Mouse (Mus musculus): ENCODE measurements at regions not wholly inside any gene's neighbourhood (a gene's known extent, or its start where the extent isn't known, plus 50 kb on each side); places are given as distances from the start of the nearest gene placed in this dataset.
"Not testable (repeated sequence)": the region's sequence is repeated elsewhere in the genome, so short reads cannot be mapped to it uniquely, and the experiment has no call there.

DNA sequence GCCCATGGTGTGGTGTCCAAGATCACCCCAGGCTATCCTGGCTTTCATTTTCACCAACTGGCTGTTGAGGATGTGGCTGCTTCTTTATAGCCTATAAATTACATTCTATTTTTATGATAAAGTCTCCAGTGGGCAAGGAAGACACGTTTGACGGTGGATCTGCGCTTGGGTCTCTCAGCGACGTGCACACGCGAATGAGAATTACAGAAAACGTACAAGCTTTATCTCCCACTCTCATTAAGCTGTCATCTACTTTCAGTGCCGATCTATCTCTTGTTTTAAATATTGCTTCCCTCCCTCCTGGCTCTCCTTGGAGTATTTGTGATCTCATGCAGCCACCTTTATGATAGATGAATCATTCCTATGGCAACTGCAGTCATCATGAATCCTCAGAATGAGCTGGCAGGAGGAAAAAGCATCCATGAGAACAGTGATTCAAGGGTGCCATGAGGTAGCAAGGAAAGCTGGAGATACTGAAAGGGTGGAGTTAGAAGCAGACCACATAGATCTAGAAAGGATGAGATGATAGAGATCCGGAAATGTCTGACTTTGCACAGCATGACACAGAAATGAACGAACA, 568.0 kb upstream of the Klhl29 start:
- Histone ChIP-seq H3K9ac (replicated peaks) (no peak overlapping the region), H3K27ac (replicated peaks) (no peak overlapping the region), H3K36me3 (no peaks in the 10 kb centered on the region), H3K4me3 (no peak overlapping the region), H3K4me2 (replicated peaks) (no peak overlapping the region), H3K4me1 (no peaks in the 10 kb centered on the region), H3K27me3 (no peaks in the 10 kb centered on the region), H3K9me3 (no peaks in the 10 kb centered on the region)
- WGBS = 89% methylated on average over 11 of the region's 11 CpGs
- ATAC-seq (replicated peaks) = no peak

DNA sequence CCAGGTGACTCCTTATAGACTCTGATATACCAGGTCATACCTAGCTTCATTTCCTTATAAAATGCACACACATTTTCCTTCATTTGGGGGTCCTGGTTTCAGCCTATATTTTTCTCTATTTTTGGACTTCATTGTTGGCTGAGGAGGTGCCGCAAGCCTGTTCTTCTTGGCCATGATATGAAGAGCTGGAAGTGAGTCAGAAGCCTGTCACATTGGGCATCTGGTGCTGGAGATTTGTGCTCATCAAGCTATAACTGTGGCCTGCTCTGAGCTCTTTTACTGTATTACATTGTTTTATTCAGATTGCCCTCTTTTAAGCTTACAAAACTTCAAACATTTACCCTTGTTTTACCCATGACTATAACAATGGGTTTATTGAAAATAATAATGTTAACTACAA, 545.8 kb upstream of the Klhl29 start:
- ATAC-seq (replicated peaks) = no peak
- WGBS = 67% methylated on average over 1 of the region's 1 CpGs
- H3K9ac ChIP-seq (replicated peaks) = no peak overlapping the region

DNA sequence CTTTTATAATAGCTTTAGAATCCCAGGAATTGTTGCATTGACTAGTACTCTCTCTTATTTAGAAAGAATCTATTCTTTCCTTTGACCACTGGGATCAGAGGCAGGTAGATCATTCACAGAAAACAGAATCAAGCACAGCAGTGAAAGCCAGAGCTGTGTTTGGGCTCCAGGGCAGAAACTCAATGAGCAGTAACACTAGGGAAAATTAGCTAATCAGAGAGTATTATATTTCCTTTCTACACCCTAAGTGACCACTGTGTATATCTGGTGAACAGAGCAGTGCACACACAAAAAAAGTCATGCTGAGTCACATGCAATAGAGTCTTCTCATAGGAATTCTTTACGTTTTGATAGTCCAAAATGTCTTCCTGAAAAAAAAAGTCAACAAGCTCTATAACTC, 542.5 kb upstream of the Klhl29 start:
- WGBS = 68% methylated on average over 1 of the region's 1 CpGs

More for the DNA sequence above, 545.8 kb upstream of the Klhl29 start:
- Histone ChIP-seq H3K4me2 (replicated peaks) (no peak overlapping the region), H3K27me3 (no peaks in the 10 kb centered on the region), H3K27ac (replicated peaks) (0 out of 2 replicates have a peak overlapping the region, but pooled peaks have one; percentile 12), H3K36me3 (no peaks in the 10 kb centered on the region), H3K4me3 (no peak overlapping the region), H3K4me1 (no peaks in the 10 kb centered on the region), H3K9me3 (no peaks in the 10 kb centered on the region)

DNA sequence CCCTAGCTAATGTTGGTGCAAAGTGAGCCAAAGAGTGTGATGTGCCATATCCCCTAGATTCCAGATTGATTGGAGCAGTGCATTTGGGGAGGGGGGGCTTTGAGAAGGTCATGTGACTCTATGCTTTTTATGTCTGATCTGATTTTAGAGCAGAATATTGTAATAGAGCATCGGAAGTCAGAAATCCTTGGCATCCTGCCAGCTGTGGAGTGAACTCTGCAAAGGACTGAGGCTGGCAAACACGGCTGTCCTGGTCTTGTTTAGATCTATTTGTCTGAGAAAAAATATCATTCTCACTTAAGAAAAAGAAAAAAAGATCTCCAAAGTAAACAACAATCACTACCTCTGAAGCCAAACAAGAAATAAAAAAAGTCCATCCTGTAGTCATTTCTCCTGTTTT, 530.8 kb upstream of the Klhl29 start:
- no peak overlapping the region for H3K4me2 ChIP-seq (replicated peaks)
- WGBS = 47% methylated on average over 2 of the region's 2 CpGs
- H3K4me3 ChIP-seq = no peak overlapping the region

More for the DNA sequence above, 542.5 kb upstream of the Klhl29 start:
- Histone ChIP-seq H3K9ac (replicated peaks) (no peak overlapping the region), H3K9me3 (no peaks in the 10 kb centered on the region), H3K4me2 (replicated peaks) (no peak overlapping the region), H3K27ac (replicated peaks) (no peak overlapping the region), H3K27me3 (no peaks in the 10 kb centered on the region), H3K4me1 (no peaks in the 10 kb centered on the region), H3K36me3 (no peaks in the 10 kb centered on the region), H3K4me3 (no peak overlapping the region)
- ATAC-seq (replicated peaks) = no peak

DNA sequence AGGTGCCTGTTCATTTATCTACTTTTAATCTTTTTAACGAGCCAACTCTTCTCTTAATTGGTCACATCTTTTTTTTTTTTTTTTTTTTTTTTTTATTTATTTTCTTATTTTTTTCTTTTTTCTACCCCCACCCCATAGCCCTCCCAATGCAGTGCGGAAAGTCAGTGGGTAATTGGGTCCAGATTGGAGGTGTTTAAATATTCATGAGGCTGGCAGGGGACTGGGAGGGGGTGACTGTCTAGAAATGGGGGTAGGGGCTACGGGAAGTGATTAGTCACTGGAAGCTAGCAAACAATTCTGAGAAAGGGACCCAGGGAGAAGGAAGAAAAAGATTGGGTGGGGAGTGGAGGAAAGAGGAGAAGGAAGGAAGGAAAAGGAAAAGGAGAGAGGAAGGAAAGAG, 516.3 kb upstream of the Klhl29 start:
- H3K4me3 ChIP-seq; H3K4me2 ChIP-seq (replicated peaks); H3K36me3 ChIP-seq; H3K9ac ChIP-seq (replicated peaks); H3K27me3 ChIP-seq; H3K4me1 ChIP-seq; H3K27ac ChIP-seq (replicated peaks); H3K9me3 ChIP-seq: not testable (repeated sequence)
- peak; percentile 78; the same call in 1 of the 2 replicates for ATAC-seq (replicated peaks)
- 45% methylated on average over 2 of the region's 3 CpGs for WGBS

More for the DNA sequence above, 530.8 kb upstream of the Klhl29 start:
- Histone ChIP-seq H3K9ac (replicated peaks) (no peak overlapping the region), H3K4me1 (no peaks in the 10 kb centered on the region), H3K27me3 (no peaks in the 10 kb centered on the region), H3K36me3 (no peaks in the 10 kb centered on the region), H3K27ac (replicated peaks) (no peak overlapping the region), H3K9me3 (no peaks in the 10 kb centered on the region)
- no peak for ATAC-seq (replicated peaks)

DNA sequence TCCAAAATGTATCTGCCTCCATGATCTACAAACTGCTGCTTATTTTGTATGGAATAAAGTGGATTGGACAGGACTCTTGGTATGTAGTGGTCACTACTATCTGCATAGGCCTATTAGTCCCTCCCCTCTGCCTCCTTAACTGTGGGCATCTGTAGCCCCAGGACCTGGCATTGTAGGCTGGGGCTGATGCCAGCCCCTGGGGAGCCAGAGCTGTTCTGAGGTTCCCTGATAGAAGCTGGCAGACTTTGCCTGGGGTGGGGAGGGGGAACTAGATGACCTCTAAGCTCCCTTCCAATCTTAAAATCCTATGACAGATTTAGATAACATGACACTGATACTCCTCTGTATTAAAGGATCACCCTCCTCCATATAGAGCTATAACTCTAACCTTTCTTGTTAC, 491.2 kb upstream of the Klhl29 start:
- Histone ChIP-seq H3K4me2 (replicated peaks) (no peak overlapping the region), H3K36me3 (no peaks in the 10 kb centered on the region), H3K4me1 (no peaks in the 10 kb centered on the region), H3K9ac (replicated peaks) (no peak overlapping the region), H3K27ac (replicated peaks) (no peak overlapping the region), H3K27me3 (no peaks in the 10 kb centered on the region), H3K9me3 (no peaks in the 10 kb centered on the region), H3K4me3 (no peak overlapping the region)
- no peak for ATAC-seq (replicated peaks)

DNA sequence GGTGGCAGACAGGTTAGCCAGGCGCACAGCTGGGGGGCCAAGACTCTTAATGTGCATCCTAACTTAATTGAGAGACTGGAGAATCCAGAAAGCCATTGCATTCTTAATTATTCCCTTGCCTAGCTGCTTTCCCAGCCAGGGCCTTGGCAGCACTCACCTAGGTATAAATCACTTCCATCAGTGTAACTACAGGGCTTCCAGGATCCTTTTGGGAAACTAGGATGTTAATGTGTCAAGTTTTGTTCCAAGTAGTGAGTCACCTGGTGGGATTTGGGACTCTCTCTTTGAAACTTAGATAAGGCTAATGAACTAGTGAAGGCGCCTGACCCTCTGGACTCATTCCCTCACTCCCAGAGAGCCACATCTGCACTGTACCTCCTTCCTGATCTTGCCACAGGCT, 484.3 kb upstream of the Klhl29 start:
- WGBS = 90% methylated on average over 2 of the region's 2 CpGs
- H3K4me3 ChIP-seq = no peak overlapping the region
- no peak overlapping the region for H3K4me2 ChIP-seq (replicated peaks)
- no peak overlapping the region for H3K27ac ChIP-seq (replicated peaks)
- no peak for ATAC-seq (replicated peaks)
- no peak overlapping the region for H3K9ac ChIP-seq (replicated peaks)
- H3K36me3 ChIP-seq = no peaks in the 10 kb centered on the region
- H3K27me3 ChIP-seq = no peaks in the 10 kb centered on the region
- H3K9me3 ChIP-seq = no peaks in the 10 kb centered on the region
- no peaks in the 10 kb centered on the region for H3K4me1 ChIP-seq

DNA sequence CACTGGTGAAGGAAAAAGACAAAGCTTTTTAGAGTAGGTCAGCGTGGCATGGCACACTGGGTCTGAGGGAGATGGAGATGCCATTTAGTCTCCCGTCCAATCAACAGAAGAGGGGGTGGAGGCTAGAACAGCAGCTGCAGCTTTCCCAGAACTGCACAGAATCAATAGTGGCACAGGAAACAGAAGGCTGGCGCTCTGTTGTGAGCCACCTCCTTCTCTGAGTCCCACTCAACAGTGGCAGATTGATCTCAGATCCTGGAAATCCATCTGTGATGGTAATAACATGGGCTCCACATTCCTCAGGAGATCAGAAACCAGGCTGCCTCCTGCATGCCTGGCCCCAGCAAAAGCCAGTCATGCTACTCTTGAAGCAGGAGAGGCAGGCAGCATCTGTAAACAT, 480.9 kb upstream of the Klhl29 start:
- Histone ChIP-seq H3K4me2 (replicated peaks) (no peak overlapping the region), H3K27me3 (no peaks in the 10 kb centered on the region), H3K36me3 (no peaks in the 10 kb centered on the region), H3K27ac (replicated peaks) (no peak overlapping the region), H3K4me3 (no peak overlapping the region), H3K9me3 (no peaks in the 10 kb centered on the region), H3K9ac (replicated peaks) (no peak overlapping the region), H3K4me1 (no peaks in the 10 kb centered on the region)
- 55% methylated on average over 3 of the region's 3 CpGs for WGBS
- ATAC-seq (replicated peaks) = no peak

DNA sequence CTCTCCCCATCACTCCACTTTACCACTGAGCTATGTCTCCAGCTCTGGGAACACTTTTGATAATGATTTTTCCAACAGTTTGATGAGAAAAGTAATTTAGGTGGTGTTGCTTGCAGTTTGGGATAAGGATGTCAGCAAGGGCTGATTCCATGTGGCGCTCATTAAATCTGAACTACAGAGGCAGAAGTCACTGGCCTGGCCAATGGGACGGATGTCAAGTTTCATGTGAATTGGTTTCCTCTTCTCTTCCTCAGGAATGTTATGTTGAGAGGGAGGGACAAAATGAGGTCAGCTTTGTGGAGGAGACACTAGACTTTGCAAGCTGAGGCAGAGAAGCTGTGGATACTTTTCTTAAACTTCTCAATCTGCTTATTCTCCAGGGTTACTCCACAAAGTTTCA, 434.9 kb upstream of the Klhl29 start:
- ATAC-seq (replicated peaks) = no peak
- WGBS = 91% methylated on average over 2 of the region's 2 CpGs
- H3K9me3 ChIP-seq = no peaks in the 10 kb centered on the region
- no peaks in the 10 kb centered on the region for H3K36me3 ChIP-seq
- H3K4me2 ChIP-seq (replicated peaks) = no peak overlapping the region
- H3K27ac ChIP-seq (replicated peaks) = no peak overlapping the region
- H3K9ac ChIP-seq (replicated peaks) = no peak overlapping the region
- H3K4me3 ChIP-seq = no peak overlapping the region
- H3K4me1 ChIP-seq = peaks cover 3% of the 10 kb centered on the region; the same call in 1 of the 2 replicates
- no peaks in the 10 kb centered on the region for H3K27me3 ChIP-seq

DNA sequence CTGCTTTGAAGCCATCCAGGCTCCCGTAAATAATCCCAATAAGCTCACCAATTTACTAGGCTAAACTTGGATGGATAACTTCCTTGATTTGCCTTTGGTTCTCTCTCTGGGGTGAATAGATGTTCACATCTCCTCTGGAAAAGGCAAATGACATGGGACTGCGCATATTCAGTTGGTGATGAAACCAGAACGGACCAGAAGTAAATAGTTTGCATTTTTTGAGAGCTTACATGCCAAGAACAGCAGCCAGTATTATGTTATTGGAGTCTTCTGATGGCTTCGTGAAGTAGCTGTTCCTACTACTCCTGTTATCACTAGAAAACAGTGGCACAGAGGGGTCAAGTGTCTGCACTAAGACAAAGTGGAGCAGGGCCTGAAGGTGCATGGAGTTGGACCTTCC, 434.5 kb upstream of the Klhl29 start:
- no peak overlapping the region for H3K4me3 ChIP-seq
- 53% methylated on average over 4 of the region's 4 CpGs for WGBS
- no peaks in the 10 kb centered on the region for H3K27me3 ChIP-seq
- no peak overlapping the region for H3K27ac ChIP-seq (replicated peaks)
- H3K9me3 ChIP-seq = no peaks in the 10 kb centered on the region
- peaks cover 3% of the 10 kb centered on the region; the same call in 1 of the 2 replicates for H3K4me1 ChIP-seq
- no peak for ATAC-seq (replicated peaks)
- no peak overlapping the region for H3K4me2 ChIP-seq (replicated peaks)
- H3K9ac ChIP-seq (replicated peaks) = no peak overlapping the region
- no peaks in the 10 kb centered on the region for H3K36me3 ChIP-seq

DNA sequence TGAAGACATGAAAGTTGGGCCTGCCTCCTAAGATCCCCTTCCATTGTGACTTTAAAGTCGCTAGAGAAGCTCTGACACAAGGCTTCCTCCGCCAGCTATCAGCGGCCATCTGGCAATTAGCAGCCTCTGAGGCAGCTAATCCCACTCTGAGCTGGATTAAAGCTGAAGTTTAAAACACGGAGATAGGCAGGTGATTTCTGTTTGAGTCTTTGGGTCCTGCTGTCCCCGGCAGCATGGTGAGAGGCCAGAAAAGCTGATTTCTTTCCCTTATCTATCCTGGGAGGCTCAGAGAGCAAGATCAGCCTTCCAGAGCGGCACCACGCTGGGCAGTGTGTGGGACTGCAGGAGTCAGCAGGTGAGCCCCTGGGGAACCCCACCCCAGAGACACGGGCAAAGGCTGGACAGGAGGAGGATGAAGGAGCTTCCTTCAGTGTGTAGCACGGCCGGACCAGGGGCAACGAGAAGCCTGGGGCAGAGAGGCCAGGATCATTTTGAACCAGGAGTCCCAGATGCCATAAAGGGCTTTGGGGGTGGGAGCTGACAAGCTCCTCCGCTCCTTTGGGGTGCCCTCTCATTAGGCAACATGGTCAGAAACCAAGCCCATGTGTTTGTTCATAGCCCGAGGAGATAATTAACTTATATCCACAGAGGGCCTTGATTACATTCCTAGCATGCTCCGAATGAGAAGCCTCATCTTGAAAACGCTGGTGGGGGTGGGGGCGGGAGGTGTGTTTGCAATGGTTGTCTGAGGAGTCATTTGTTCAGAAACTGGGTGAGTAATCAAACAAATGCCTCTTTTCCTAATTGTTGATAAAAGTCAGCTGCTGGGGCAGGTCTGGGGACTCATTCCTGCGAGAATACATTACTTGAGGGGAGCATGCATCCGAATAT, 432.8 kb upstream of the Klhl29 start:
- no peaks in the 10 kb centered on the region for H3K27me3 ChIP-seq
- H3K4me3 ChIP-seq = no peak overlapping the region
- H3K9me3 ChIP-seq = no peaks in the 10 kb centered on the region
- WGBS = 17% methylated on average over 18 of the region's 18 CpGs
- no peaks in the 10 kb centered on the region for H3K36me3 ChIP-seq
- H3K9ac ChIP-seq (replicated peaks) = no peak overlapping the region
- H3K4me2 ChIP-seq (replicated peaks) = no peak overlapping the region
- no peak overlapping the region for H3K27ac ChIP-seq (replicated peaks)
- no peak for ATAC-seq (replicated peaks)
- H3K4me1 ChIP-seq = peaks cover 3% of the 10 kb centered on the region; the same call in 1 of the 2 replicates

DNA sequence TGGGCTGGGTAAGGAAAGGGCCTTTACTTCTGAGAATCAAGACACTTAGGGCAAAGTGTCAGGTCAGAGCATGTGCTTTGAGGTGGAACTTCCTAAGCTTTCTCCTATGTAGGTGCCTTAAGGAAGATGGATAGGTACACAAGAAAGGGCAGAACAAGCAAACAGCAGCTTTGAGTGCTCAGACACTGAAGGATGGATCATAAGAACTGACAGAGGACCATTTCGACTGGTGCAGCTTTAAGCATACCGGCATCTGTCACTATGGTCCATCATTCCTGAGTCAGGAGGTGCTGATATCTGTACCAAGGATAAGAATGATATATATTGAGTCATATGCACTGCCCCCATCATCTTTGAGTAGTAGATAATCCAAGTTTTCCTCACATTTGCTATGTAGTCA, 430.2 kb upstream of the Klhl29 start:
- ATAC-seq (replicated peaks) = no peak
- Histone ChIP-seq H3K9me3 (no peaks in the 10 kb centered on the region), H3K4me1 (peaks cover 3% of the 10 kb centered on the region; the same call in 1 of the 2 replicates), H3K36me3 (no peaks in the 10 kb centered on the region), H3K27me3 (no peaks in the 10 kb centered on the region), H3K4me2 (replicated peaks) (no peak overlapping the region), H3K4me3 (no peak overlapping the region), H3K27ac (replicated peaks) (no peak overlapping the region), H3K9ac (replicated peaks) (no peak overlapping the region)
- 94% methylated on average over 2 of the region's 2 CpGs for WGBS

Measured in forebrain, embryonic 15.5 days (tissue).